Mouse (Mus musculus): ENCODE results near the gene Dtymk. TPM values are rescaled to one million over a fixed set of nuclear protein-coding genes. Genes with fewer than 3 reads are reported as not detected.
A peak's percentile ranks its signal among the peaks of the same experiment; 100 is the strongest.
"Not testable (repeated sequence)": the region's sequence is repeated elsewhere in the genome, so short reads cannot be mapped to it uniquely, and the experiment has no call there.

The Dtymk gene
- polyA plus RNA-seq (2011; ENCODE audit: insufficient read depth, insufficient read length, low read depth, missing spikeins) = 179 and 191 TPM in 2 replicates

- Histone ChIP-seq H3K4me3 (ENCODE audit: low read depth, low read length) (peak within 1 kb of the TSS; percentile 87), H3K9ac (ENCODE audit: low read depth, poor library complexity, severe bottlenecking) (peak within 1 kb of the TSS; percentile 90), H3K36me3 (ENCODE audit: control insufficient read depth, insufficient read depth, low read length, poor library complexity, severe bottlenecking) (peaks cover 37% of the 10 kb centered on the region), H3K27ac (ENCODE audit: insufficient read depth, low read length) (peak within 1 kb of the TSS; percentile 91), H3K9me3 (replicated peaks; ENCODE audit: control insufficient read depth, insufficient read depth, low read length, poor library complexity, severe bottlenecking) (no peaks in the 10 kb centered on the region), H3K27me3 (ENCODE audit: control insufficient read depth, insufficient read depth, low read length, poor library complexity, severe bottlenecking) (no peaks in the 10 kb centered on the region), H3K4me1 (ENCODE audit: control insufficient read depth, insufficient read depth, low read length) (peaks cover 5% of the 10 kb centered on the region)
- TF ChIP-seq CTCF (IDR thresholded peaks at IDR 0.05; ENCODE audit: low read depth, low read length) = peak; percentile 11
- peak; percentile 38 for TF ChIP-seq POLR2A (IDR thresholded peaks at IDR 0.05; ENCODE audit: insufficient read depth, low read length)
- TF ChIP-seq EP300 (IDR thresholded peaks at IDR 0.05; ENCODE audit: insufficient read depth, low read depth, low read length) = no peak
Measured at GRCm38 (mm10) chr1:93801741-93802238, at the start of gene Dtymk. Gene Dtymk, minus strand, starts transcription at chr1:93801934.

GRCm38 (mm10) chr1:93845766-93846366, 44.1 kb upstream of the Dtymk start:
- not testable (repeated sequence) for H3K4me1 ChIP-seq (ENCODE audit: control insufficient read depth, insufficient read depth, low read length); H3K9ac ChIP-seq (ENCODE audit: low read depth, poor library complexity, severe bottlenecking); H3K36me3 ChIP-seq (ENCODE audit: control insufficient read depth, insufficient read depth, low read length, poor library complexity, severe bottlenecking); H3K27ac ChIP-seq (ENCODE audit: insufficient read depth, low read length); H3K27me3 ChIP-seq (ENCODE audit: control insufficient read depth, insufficient read depth, low read length, poor library complexity, severe bottlenecking); H3K4me3 ChIP-seq (ENCODE audit: low read depth, low read length); H3K9me3 ChIP-seq (replicated peaks; ENCODE audit: control insufficient read depth, insufficient read depth, low read length, poor library complexity, severe bottlenecking)

- not testable (repeated sequence) for H3K9ac ChIP-seq (ENCODE audit: low read depth, poor library complexity, severe bottlenecking); H3K27ac ChIP-seq (ENCODE audit: insufficient read depth, low read length); H3K4me3 ChIP-seq (ENCODE audit: low read depth, low read length); H3K36me3 ChIP-seq (ENCODE audit: control insufficient read depth, insufficient read depth, low read length, poor library complexity, severe bottlenecking); H3K27me3 ChIP-seq (ENCODE audit: control insufficient read depth, insufficient read depth, low read length, poor library complexity, severe bottlenecking); H3K9me3 ChIP-seq (replicated peaks; ENCODE audit: control insufficient read depth, insufficient read depth, low read length, poor library complexity, severe bottlenecking); H3K4me1 ChIP-seq (ENCODE audit: control insufficient read depth, insufficient read depth, low read length)
Measured at GRCm38 (mm10) chr1:93838569-93838968, 36.8 kb upstream of the Dtymk start.

GRCm38 (mm10) chr1:93837335-93837734, 35.6 kb upstream of the Dtymk start:
- H3K27ac ChIP-seq (ENCODE audit: insufficient read depth, low read length) = no peak overlapping the region
- H3K27me3 ChIP-seq (ENCODE audit: control insufficient read depth, insufficient read depth, low read length, poor library complexity, severe bottlenecking) = no peaks in the 10 kb centered on the region
- H3K4me3 ChIP-seq (ENCODE audit: low read depth, low read length) = no peak overlapping the region
- no peaks in the 10 kb centered on the region for H3K9me3 ChIP-seq (replicated peaks; ENCODE audit: control insufficient read depth, insufficient read depth, low read length, poor library complexity, severe bottlenecking)
- H3K36me3 ChIP-seq (ENCODE audit: control insufficient read depth, insufficient read depth, low read length, poor library complexity, severe bottlenecking) = no peaks in the 10 kb centered on the region
- TF ChIP-seq EP300 (IDR thresholded peaks at IDR 0.05; ENCODE audit: insufficient read depth, low read depth, low read length) (no peak), CTCF (IDR thresholded peaks at IDR 0.05; ENCODE audit: low read depth, low read length) (no peak), POLR2A (IDR thresholded peaks at IDR 0.05; ENCODE audit: insufficient read depth, low read length) (no peak)
- no peaks in the 10 kb centered on the region for H3K4me1 ChIP-seq (ENCODE audit: control insufficient read depth, insufficient read depth, low read length)
- H3K9ac ChIP-seq (ENCODE audit: low read depth, poor library complexity, severe bottlenecking) = no peak overlapping the region

- H3K36me3 ChIP-seq (ENCODE audit: control insufficient read depth, insufficient read depth, low read length, poor library complexity, severe bottlenecking) = no peaks in the 10 kb centered on the region
- H3K4me3 ChIP-seq (ENCODE audit: low read depth, low read length) = no peak overlapping the region
- H3K27ac ChIP-seq (ENCODE audit: insufficient read depth, low read length) = no peak overlapping the region
- H3K9me3 ChIP-seq (replicated peaks; ENCODE audit: control insufficient read depth, insufficient read depth, low read length, poor library complexity, severe bottlenecking) = no peaks in the 10 kb centered on the region
- no peak overlapping the region for H3K9ac ChIP-seq (ENCODE audit: low read depth, poor library complexity, severe bottlenecking)
- H3K27me3 ChIP-seq (ENCODE audit: control insufficient read depth, insufficient read depth, low read length, poor library complexity, severe bottlenecking) = no peaks in the 10 kb centered on the region
- no peak for TF ChIP-seq POLR2A (IDR thresholded peaks at IDR 0.05; ENCODE audit: insufficient read depth, low read length)
- no peak for TF ChIP-seq CTCF (IDR thresholded peaks at IDR 0.05; ENCODE audit: low read depth, low read length)
- no peak for TF ChIP-seq EP300 (IDR thresholded peaks at IDR 0.05; ENCODE audit: insufficient read depth, low read depth, low read length)
- H3K4me1 ChIP-seq (ENCODE audit: control insufficient read depth, insufficient read depth, low read length) = no peaks in the 10 kb centered on the region
Measured at GRCm38 (mm10) chr1:93836532-93836913, 34.8 kb upstream of the Dtymk start.

- Histone ChIP-seq H3K4me1 (ENCODE audit: control insufficient read depth, insufficient read depth, low read length) (no peaks in the 10 kb centered on the region), H3K27me3 (ENCODE audit: control insufficient read depth, insufficient read depth, low read length, poor library complexity, severe bottlenecking) (no peaks in the 10 kb centered on the region), H3K9ac (ENCODE audit: low read depth, poor library complexity, severe bottlenecking) (no peak overlapping the region), H3K36me3 (ENCODE audit: control insufficient read depth, insufficient read depth, low read length, poor library complexity, severe bottlenecking) (no peaks in the 10 kb centered on the region), H3K4me3 (ENCODE audit: low read depth, low read length) (no peak overlapping the region), H3K27ac (ENCODE audit: insufficient read depth, low read length) (no peak overlapping the region), H3K9me3 (replicated peaks; ENCODE audit: control insufficient read depth, insufficient read depth, low read length, poor library complexity, severe bottlenecking) (no peaks in the 10 kb centered on the region)
- TF ChIP-seq EP300 (IDR thresholded peaks at IDR 0.05; ENCODE audit: insufficient read depth, low read depth, low read length) (no peak), CTCF (IDR thresholded peaks at IDR 0.05; ENCODE audit: low read depth, low read length) (no peak), POLR2A (IDR thresholded peaks at IDR 0.05; ENCODE audit: insufficient read depth, low read length) (no peak)
Measured at GRCm38 (mm10) chr1:93835876-93836531, 34.3 kb upstream of the Dtymk start.

All from ES-Bruce4 (cell line).